Mouse (Mus musculus): ENCODE data around the gene Klhl36. TPM values are rescaled to one million over a fixed set of nuclear protein-coding genes. Genes with fewer than 3 reads are reported as not detected.
"Not testable (repeated sequence)": the region's sequence is repeated elsewhere in the genome, so short reads cannot be mapped to it uniquely, and the experiment has no call there.

The Klhl36 gene
- polyA plus RNA-seq, 1 experiment from 2014 or later: 22.4 TPM

- ATAC-seq (ENCODE audit: low FRiP score, low TSS enrichment): peak; percentile 93
- 0% methylated on average over 55 of the region's 57 CpGs for WGBS
Observed at GRCm38 (mm10) chr8:119840275-119840808, 21.7 kb upstream of the Klhl36 start, which contains the start of gene Cotl1. Gene Cotl1 (minus strand): TSS chr8:119840544.

GRCm38 (mm10) chr8:119840905-119841411, 21.1 kb upstream of the Klhl36 start:
- 0 out of 2 replicates have a peak, but pooled peaks cover 4% of the 10 kb centered on the region for H3K36me3 ChIP-seq (ENCODE audit: insufficient read depth, low read length)
- peak; percentile 49 for ATAC-seq (ENCODE audit: low FRiP score, low TSS enrichment)
- peaks cover 4% of the 10 kb centered on the region; the same call in 1 of the 2 replicates for H3K27me3 ChIP-seq (ENCODE audit: insufficient read depth, low read length)
- H3K27ac ChIP-seq (ENCODE audit: low read length): peak overlapping the region; percentile 65
- H3K4me1 ChIP-seq (ENCODE audit: insufficient read depth, low read length): peaks cover 45% of the 10 kb centered on the region
- WGBS: 11% methylated on average over 8 of the region's 8 CpGs
- H3K4me3 ChIP-seq (ENCODE audit: low read length): peak overlapping the region; percentile 78
- H3K9me3 ChIP-seq (ENCODE audit: low read length): no peaks in the 10 kb centered on the region
- H3K4me2 ChIP-seq (replicated peaks; ENCODE audit: low read depth, low read length): peak overlapping the region; percentile 97
- H3K9ac ChIP-seq (replicated peaks; ENCODE audit: low read length): peak overlapping the region; percentile 50

More at GRCm38 (mm10) chr8:119840275-119840808, 21.7 kb upstream of the Klhl36 start, which contains the start of gene Cotl1:
- peak within 1 kb of the TSS; percentile 97 for H3K4me2 ChIP-seq (replicated peaks; ENCODE audit: low read depth, low read length)
- peaks cover 2% of the 10 kb centered on the region; the same call in 1 of the 2 replicates for H3K27me3 ChIP-seq (ENCODE audit: insufficient read depth, low read length)
- 0 out of 2 replicates have a peak, but pooled peaks cover 4% of the 10 kb centered on the region for H3K36me3 ChIP-seq (ENCODE audit: insufficient read depth, low read length)
- peak within 1 kb of the TSS; percentile 76 for H3K27ac ChIP-seq (ENCODE audit: low read length)
- H3K9me3 ChIP-seq (ENCODE audit: low read length): no peaks in the 10 kb centered on the region
- H3K9ac ChIP-seq (replicated peaks; ENCODE audit: low read length): peak within 1 kb of the TSS; percentile 87
- H3K4me1 ChIP-seq (ENCODE audit: insufficient read depth, low read length): peaks cover 49% of the 10 kb centered on the region
- peak within 1 kb of the TSS; percentile 78 for H3K4me3 ChIP-seq (ENCODE audit: low read length)

DNA sequence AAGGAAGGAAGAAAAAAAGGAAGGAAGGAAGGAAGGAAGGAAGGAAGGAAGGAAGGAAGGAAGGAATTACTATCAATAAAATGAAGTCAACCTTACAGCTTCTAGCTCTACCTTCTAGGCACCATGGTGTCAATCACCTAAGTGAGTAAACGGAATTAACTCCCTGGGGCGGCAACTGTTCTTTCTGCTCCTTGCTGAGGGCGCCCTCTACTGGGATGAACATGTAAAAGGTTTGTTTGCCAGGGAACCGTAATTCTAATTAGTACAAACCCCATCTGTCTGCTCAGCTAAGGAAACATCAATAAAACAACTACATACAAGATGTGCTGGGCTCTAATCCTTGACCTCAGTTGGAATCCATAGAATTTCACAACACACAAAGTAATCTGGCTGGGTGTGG, 18.6 kb upstream of the Klhl36 start:
- Histone ChIP-seq H3K4me1 (ENCODE audit: insufficient read depth, low read length) (peaks cover 25% of the 10 kb centered on the region), H3K9me3 (ENCODE audit: low read length) (no peaks in the 10 kb centered on the region), H3K27me3 (ENCODE audit: insufficient read depth, low read length) (peaks cover 4% of the 10 kb centered on the region; the same call in 1 of the 2 replicates), H3K27ac (ENCODE audit: low read length) (no peak overlapping the region), H3K4me3 (ENCODE audit: low read length) (no peak overlapping the region), H3K36me3 (ENCODE audit: insufficient read depth, low read length) (no peaks in the 10 kb centered on the region), H3K4me2 (replicated peaks; ENCODE audit: low read depth, low read length) (no peak overlapping the region), H3K9ac (replicated peaks; ENCODE audit: low read length) (no peak overlapping the region)
- ATAC-seq (ENCODE audit: low FRiP score, low TSS enrichment): no peak
- 0% methylated on average over 4 of the region's 4 CpGs for WGBS

- Histone ChIP-seq H3K4me2 (replicated peaks; ENCODE audit: low read depth, low read length) (no peak overlapping the region), H3K36me3 (ENCODE audit: insufficient read depth, low read length) (no peaks in the 10 kb centered on the region), H3K4me3 (ENCODE audit: low read length) (no peak overlapping the region), H3K9me3 (ENCODE audit: low read length) (no peaks in the 10 kb centered on the region), H3K27ac (ENCODE audit: low read length) (no peak overlapping the region), H3K27me3 (ENCODE audit: insufficient read depth, low read length) (peaks cover 4% of the 10 kb centered on the region; the same call in 1 of the 2 replicates), H3K9ac (replicated peaks; ENCODE audit: low read length) (no peak overlapping the region), H3K4me1 (ENCODE audit: insufficient read depth, low read length) (peaks cover 15% of the 10 kb centered on the region)
- no peak for ATAC-seq (ENCODE audit: low FRiP score, low TSS enrichment)
- WGBS: 46% methylated on average over 8 of the region's 8 CpGs
Observed at GRCm38 (mm10) chr8:119844577-119844976, 17.5 kb upstream of the Klhl36 start.

GRCm38 (mm10) chr8:119845741-119846140, 16.3 kb upstream of the Klhl36 start:
- H3K4me1 ChIP-seq (ENCODE audit: insufficient read depth, low read length): peaks cover 11% of the 10 kb centered on the region
- not testable (repeated sequence) for ATAC-seq (ENCODE audit: low FRiP score, low TSS enrichment); H3K4me2 ChIP-seq (replicated peaks; ENCODE audit: low read depth, low read length); H3K9ac ChIP-seq (replicated peaks; ENCODE audit: low read length); H3K9me3 ChIP-seq (ENCODE audit: low read length); H3K27me3 ChIP-seq (ENCODE audit: insufficient read depth, low read length); H3K4me3 ChIP-seq (ENCODE audit: low read length); H3K36me3 ChIP-seq (ENCODE audit: insufficient read depth, low read length)
- WGBS: 72% methylated on average over 7 of the region's 7 CpGs
- H3K27ac ChIP-seq (ENCODE audit: low read length): peak overlapping the region; percentile 71; the same call in 1 of the 2 replicates

GRCm38 (mm10) chr8:119847232-119847922, 14.7 kb upstream of the Klhl36 start:
- Histone ChIP-seq H3K4me1 (ENCODE audit: insufficient read depth, low read length) (peaks cover 3% of the 10 kb centered on the region; the same call in 1 of the 2 replicates), H3K9me3 (ENCODE audit: low read length) (no peaks in the 10 kb centered on the region), H3K27ac (ENCODE audit: low read length) (no peak overlapping the region), H3K36me3 (ENCODE audit: insufficient read depth, low read length) (no peaks in the 10 kb centered on the region), H3K4me2 (replicated peaks; ENCODE audit: low read depth, low read length) (no peak overlapping the region), H3K4me3 (ENCODE audit: low read length) (no peak overlapping the region), H3K9ac (replicated peaks; ENCODE audit: low read length) (no peak overlapping the region), H3K27me3 (ENCODE audit: insufficient read depth, low read length) (peaks cover 4% of the 10 kb centered on the region; the same call in 1 of the 2 replicates)
- 79% methylated on average over 16 of the region's 16 CpGs for WGBS
- no peak for ATAC-seq (ENCODE audit: low FRiP score, low TSS enrichment)

DNA sequence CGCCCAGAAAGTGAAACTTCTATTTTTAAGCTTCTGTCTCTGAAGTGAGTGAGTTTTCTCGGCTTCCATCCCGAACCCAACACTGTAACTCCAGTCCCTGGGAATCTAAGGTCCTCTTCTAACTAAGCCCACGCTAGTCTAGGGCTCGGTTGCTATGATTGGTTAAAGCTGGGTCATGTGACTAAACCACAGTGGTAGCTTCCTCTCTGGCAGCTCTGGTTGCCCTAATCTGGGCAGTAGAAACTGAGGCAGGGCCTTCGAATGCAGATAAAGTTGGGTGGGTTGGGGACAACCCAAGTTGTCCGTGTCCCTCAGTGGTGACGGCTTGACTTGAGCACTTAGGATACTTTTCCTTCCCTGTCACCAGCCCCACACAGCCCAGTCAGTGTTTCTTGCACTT, 8.5 kb upstream of the Klhl36 start:
- no peak for ATAC-seq (ENCODE audit: low FRiP score, low TSS enrichment)
- H3K36me3 ChIP-seq (ENCODE audit: insufficient read depth, low read length): no peaks in the 10 kb centered on the region
- H3K4me2 ChIP-seq (replicated peaks; ENCODE audit: low read depth, low read length): no peak overlapping the region
- WGBS: 81% methylated on average over 8 of the region's 8 CpGs
- H3K9me3 ChIP-seq (ENCODE audit: low read length): no peaks in the 10 kb centered on the region
- H3K4me1 ChIP-seq (ENCODE audit: insufficient read depth, low read length): no peaks in the 10 kb centered on the region
- no peak overlapping the region for H3K27ac ChIP-seq (ENCODE audit: low read length)
- no peaks in the 10 kb centered on the region for H3K27me3 ChIP-seq (ENCODE audit: insufficient read depth, low read length)
- no peak overlapping the region for H3K9ac ChIP-seq (replicated peaks; ENCODE audit: low read length)
- H3K4me3 ChIP-seq (ENCODE audit: low read length): no peak overlapping the region

DNA sequence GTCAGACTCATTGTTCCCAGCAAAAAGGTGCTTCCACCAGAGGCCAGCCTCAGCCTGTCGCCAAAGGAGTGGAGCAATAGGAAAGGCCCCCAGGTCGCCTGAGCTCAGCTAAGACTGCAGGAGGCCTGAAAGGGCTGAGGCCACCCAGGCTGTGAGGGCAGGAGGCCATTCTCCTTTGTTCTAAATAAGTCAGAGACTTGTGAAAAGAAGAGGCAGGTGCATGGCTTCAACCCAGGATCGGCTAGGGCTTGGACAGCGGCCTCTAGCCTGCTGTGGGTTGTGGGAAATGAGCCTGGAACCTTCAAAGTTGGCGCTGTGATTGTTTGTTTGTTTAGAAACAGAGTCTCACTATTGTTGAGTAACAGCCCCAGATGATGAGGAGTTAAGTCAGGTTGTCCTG, 8.0 kb upstream of the Klhl36 start:
- WGBS: 50% methylated on average over 5 of the region's 5 CpGs
- H3K4me3 ChIP-seq (ENCODE audit: low read length): no peak overlapping the region
- no peak overlapping the region for H3K27ac ChIP-seq (ENCODE audit: low read length)
- no peak for ATAC-seq (ENCODE audit: low FRiP score, low TSS enrichment)
- no peaks in the 10 kb centered on the region for H3K27me3 ChIP-seq (ENCODE audit: insufficient read depth, low read length)
- no peaks in the 10 kb centered on the region for H3K9me3 ChIP-seq (ENCODE audit: low read length)
- H3K4me1 ChIP-seq (ENCODE audit: insufficient read depth, low read length): no peaks in the 10 kb centered on the region
- H3K4me2 ChIP-seq (replicated peaks; ENCODE audit: low read depth, low read length): no peak overlapping the region
- no peaks in the 10 kb centered on the region for H3K36me3 ChIP-seq (ENCODE audit: insufficient read depth, low read length)
- no peak overlapping the region for H3K9ac ChIP-seq (replicated peaks; ENCODE audit: low read length)

DNA sequence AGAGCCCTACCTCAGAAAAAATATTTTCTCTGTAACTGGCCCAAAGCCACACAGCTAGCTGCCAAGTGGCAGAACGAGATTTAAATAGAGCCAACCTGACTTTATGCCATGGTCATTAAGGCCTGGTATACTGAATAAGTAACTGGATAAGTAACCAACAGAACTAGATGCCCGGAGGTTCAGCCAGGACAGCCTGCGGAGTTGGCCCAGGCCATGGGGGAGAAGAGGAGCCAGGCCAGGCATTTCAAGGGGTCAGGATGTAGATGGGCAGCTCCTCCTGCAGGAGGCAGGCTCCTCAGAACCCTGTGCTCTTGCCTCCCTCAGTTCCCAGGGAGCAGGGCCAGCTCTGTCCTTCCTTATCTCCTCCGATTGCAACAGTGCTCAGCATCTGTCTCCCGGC, 6.4 kb upstream of the Klhl36 start:
- H3K4me1 ChIP-seq (ENCODE audit: insufficient read depth, low read length): no peaks in the 10 kb centered on the region
- 83% methylated on average over 5 of the region's 5 CpGs for WGBS
- no peak for ATAC-seq (ENCODE audit: low FRiP score, low TSS enrichment)

DNA sequence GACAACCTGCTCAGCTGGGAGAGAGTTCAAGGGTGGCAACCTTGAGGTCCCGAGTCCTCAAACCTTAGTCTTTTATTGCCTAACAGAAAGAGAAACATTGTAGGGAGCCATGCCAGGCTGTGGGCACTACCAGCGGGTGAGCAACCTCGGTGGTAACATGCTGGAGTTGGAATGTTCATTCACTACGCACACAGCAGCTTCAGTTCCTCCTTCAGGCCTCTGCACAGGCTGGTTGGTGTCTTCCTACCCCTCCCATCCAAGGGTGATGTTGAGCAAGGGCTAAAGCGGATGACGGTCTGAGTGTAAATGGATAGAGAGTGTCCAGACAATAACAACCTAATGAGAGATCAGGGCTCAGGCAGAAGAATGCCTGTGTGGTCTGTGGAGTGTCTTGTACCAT, 4.3 kb upstream of the Klhl36 start:
- ATAC-seq (ENCODE audit: low FRiP score, low TSS enrichment): no peak
- 65% methylated on average over 6 of the region's 6 CpGs for WGBS
- H3K27ac ChIP-seq (ENCODE audit: low read length): no peak overlapping the region

More for the DNA sequence above, 6.4 kb upstream of the Klhl36 start:
- no peak overlapping the region for H3K4me3 ChIP-seq (ENCODE audit: low read length)
- H3K9me3 ChIP-seq (ENCODE audit: low read length): no peaks in the 10 kb centered on the region
- H3K4me2 ChIP-seq (replicated peaks; ENCODE audit: low read depth, low read length): no peak overlapping the region
- H3K9ac ChIP-seq (replicated peaks; ENCODE audit: low read length): no peak overlapping the region
- no peaks in the 10 kb centered on the region for H3K36me3 ChIP-seq (ENCODE audit: insufficient read depth, low read length)
- H3K27me3 ChIP-seq (ENCODE audit: insufficient read depth, low read length): no peaks in the 10 kb centered on the region
- H3K27ac ChIP-seq (ENCODE audit: low read length): no peak overlapping the region

More for the DNA sequence above, 4.3 kb upstream of the Klhl36 start:
- no peaks in the 10 kb centered on the region for H3K9me3 ChIP-seq (ENCODE audit: low read length)
- H3K27me3 ChIP-seq (ENCODE audit: insufficient read depth, low read length): no peaks in the 10 kb centered on the region
- no peak overlapping the region for H3K4me3 ChIP-seq (ENCODE audit: low read length)
- peaks cover 4% of the 10 kb centered on the region for H3K4me1 ChIP-seq (ENCODE audit: insufficient read depth, low read length)
- H3K9ac ChIP-seq (replicated peaks; ENCODE audit: low read length): no peak overlapping the region
- no peaks in the 10 kb centered on the region for H3K36me3 ChIP-seq (ENCODE audit: insufficient read depth, low read length)
- H3K4me2 ChIP-seq (replicated peaks; ENCODE audit: low read depth, low read length): no peak overlapping the region
